Comparison of ENCODE assay signal across 9 mouse cellular contexts in the genomic region with DNA sequence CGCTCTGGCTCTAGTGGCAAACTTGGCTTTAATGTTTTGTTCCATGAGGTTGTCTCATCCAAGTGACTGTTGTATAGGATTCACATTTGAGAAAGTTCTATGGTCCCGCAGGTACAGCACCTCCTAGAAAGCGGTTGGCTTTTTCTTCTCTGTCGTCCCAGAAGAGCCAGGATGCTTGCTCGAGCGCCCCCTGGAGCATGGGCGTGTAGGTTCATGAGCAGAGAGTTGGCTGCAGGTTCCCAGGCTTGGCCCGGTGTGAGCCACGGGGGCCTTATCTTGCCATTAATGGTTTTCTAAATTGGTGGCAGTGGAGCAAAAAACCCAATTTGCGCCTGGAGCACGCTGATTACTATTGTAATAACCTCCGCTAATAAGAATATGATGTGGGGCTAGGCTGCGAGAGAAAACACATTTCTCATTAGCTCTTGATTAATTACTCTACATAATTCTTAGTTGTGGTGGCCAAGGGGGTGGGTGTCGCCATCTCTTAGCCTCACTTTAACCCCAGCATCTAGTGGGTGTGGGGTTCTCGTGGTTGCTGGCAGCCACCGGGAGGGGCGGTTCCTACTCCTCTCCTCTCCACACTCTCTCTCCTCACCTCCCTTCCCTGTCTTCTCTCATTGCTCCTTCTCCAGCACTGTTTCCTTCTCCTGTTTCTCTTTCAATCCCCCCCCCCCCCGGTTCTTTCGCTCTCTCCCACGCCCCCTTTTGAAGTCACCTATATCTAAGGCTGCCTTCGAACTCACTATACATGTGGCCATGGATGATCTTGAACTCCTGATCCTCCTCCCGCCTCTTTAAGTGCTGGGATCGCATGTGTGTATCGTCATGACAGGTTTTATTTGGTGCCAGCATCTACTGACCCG. TPM values are rescaled to one million over a fixed set of nuclear protein-coding genes. Genes with fewer than 3 reads are reported as not detected.
DNase-seq lines count a peak whose midpoint lies in the region; ATAC-seq and TF ChIP-seq lines count a peak whose summit lies in the region.
"Had no signal": no experiment of that assay in that cellular context is flagged by ENCODE, and none has a peak within 500 bp of the region (broad histone marks: within the 10 kb centered on the region; RNA-seq: fewer than 3 reads in every experiment).

No protein-coding gene starts in this region.

- no peak for ATAC-seq in lung, embryonic 14.5 days (ENCODE audit: insufficient read depth)
- ATAC-seq in hindbrain, embryonic 13.5 days (ENCODE audit: low FRiP score) = peak; percentile 38; the same call in 1 of the 2 replicates
- no peak for ATAC-seq in midbrain, embryonic 12.5 days (ENCODE audit: low FRiP score, low read depth)

- H3K9ac ChIP-seq in lung, embryonic 14.5 days = no peak overlapping the region
- peak overlapping the region; percentile 67; the same call in 1 of the 2 replicates for H3K9ac ChIP-seq in hindbrain, embryonic 13.5 days
- peak overlapping the region; percentile 55; the same call in 1 of the 2 replicates for H3K9ac ChIP-seq in midbrain, embryonic 12.5 days (replicated peaks)

- H3K4me3 ChIP-seq in lung, embryonic 14.5 days (ENCODE audit: low read depth, low read length) = no peak overlapping the region
- H3K4me3 ChIP-seq in hindbrain, embryonic 13.5 days = no peak overlapping the region; the same call in 1 of the 2 replicates
- no peak overlapping the region for H3K4me3 ChIP-seq in midbrain, embryonic 12.5 days
- no peak overlapping the region; the same call in 1 of the 2 replicates for H3K4me3 ChIP-seq in gastrocnemius, adult 2 months
- H3K4me3 ChIP-seq: myocyte had no signal

- H3K36me3 ChIP-seq in lung, embryonic 14.5 days (ENCODE audit: insufficient read depth) = no peaks in the 10 kb centered on the region
- no peaks in the 10 kb centered on the region for H3K36me3 ChIP-seq in hindbrain, embryonic 13.5 days
- no peaks in the 10 kb centered on the region for H3K36me3 ChIP-seq in midbrain, embryonic 12.5 days

- H3K4me2 ChIP-seq in lung, embryonic 14.5 days = peak overlapping the region; percentile 69
- peak overlapping the region; percentile 53 for H3K4me2 ChIP-seq in hindbrain, embryonic 13.5 days
- peak overlapping the region; percentile 45 for H3K4me2 ChIP-seq in midbrain, embryonic 12.5 days (replicated peaks)

- DNase-seq in lung, embryonic 14.5 days = no peak
- no peak for DNase-seq in lung, postnatal 36 days
- peak; percentile 62 to 65 for DNase-seq in cerebellum, postnatal 10 days
- DNase-seq in spleen, postnatal 4 days (ENCODE audit: low spot score in 2 of 2) = no peak
- DNase-seq in layer of hippocampus, adult 18-20 months (ENCODE audit: low spot score in 2 of 2) = no peak
- no peak for DNase-seq in gastrocnemius, adult 2 months

- no peak overlapping the region for H3K27ac ChIP-seq in lung, embryonic 14.5 days (ENCODE audit: low read depth)
- peak overlapping the region; percentile 91 for H3K27ac ChIP-seq in hindbrain, embryonic 13.5 days
- peak overlapping the region; percentile 91 for H3K27ac ChIP-seq in midbrain, embryonic 12.5 days (replicated peaks)
- no peak overlapping the region for H3K27ac ChIP-seq in gastrocnemius, adult 2 months

- 0 out of 2 replicates have a peak, but pooled peaks cover 3% of the 10 kb centered on the region for H3K4me1 ChIP-seq in lung, embryonic 14.5 days (ENCODE audit: insufficient read depth)
- peaks cover 26% of the 10 kb centered on the region for H3K4me1 ChIP-seq in hindbrain, embryonic 13.5 days (replicated peaks)
- H3K4me1 ChIP-seq in midbrain, embryonic 12.5 days = peaks cover 22% of the 10 kb centered on the region

- intact Hi-C loops in gastrocnemius, adult 2 months (cut with DNase I) = no loop called here

- no peaks in the 10 kb centered on the region for H3K9me3 ChIP-seq in lung, embryonic 14.5 days (ENCODE audit: low read depth, low read length)
- H3K9me3 ChIP-seq in hindbrain, embryonic 13.5 days = no peaks in the 10 kb centered on the region
- no peaks in the 10 kb centered on the region for H3K9me3 ChIP-seq in midbrain, embryonic 12.5 days

- WGBS in lung, embryonic 14.5 days = 68% methylated on average over 25 of the region's 25 CpGs
- 44% methylated on average over 25 of the region's 25 CpGs for WGBS in hindbrain, embryonic 13.5 days
- WGBS in midbrain, embryonic 12.5 days = 60% methylated on average over 25 of the region's 25 CpGs

- TF ChIP-seq CTCF in lung, embryonic 14.5 days (IDR thresholded peaks at IDR 0.05; ENCODE audit: low read depth) = peak; percentile 35; the same call in 1 of the 2 replicates
- no peak for TF ChIP-seq CTCF in gastrocnemius, adult 2 months (IDR thresholded peaks at IDR 0.05)

- no peaks in the 10 kb centered on the region for H3K27me3 ChIP-seq in lung, embryonic 14.5 days (ENCODE audit: insufficient read depth, low read length)
- H3K27me3 ChIP-seq in hindbrain, embryonic 13.5 days = peaks cover 2% of the 10 kb centered on the region; the same call in 1 of the 2 replicates
- peaks cover 22% of the 10 kb centered on the region for H3K27me3 ChIP-seq in midbrain, embryonic 12.5 days

RNA-seq across cellular contexts. Expression of a gene that starts 8.2 kb away (rescaled TPM):
- not detected in 2 replicates for polyA plus RNA-seq in lung, embryonic 14.5 days (2014; fragmentation: Nextera tagmentation; extraction: Ambion mirVana)
- polyA plus RNA-seq in hindbrain, embryonic 13.5 days (2015; fragmentation: Nextera tagmentation; extraction: Ambion mirVana) = not detected in 2 replicates
- polyA plus RNA-seq in midbrain, embryonic 12.5 days (2016; fragmentation: Nextera tagmentation; extraction: Ambion mirVana) = not detected in 2 replicates
- total RNA-seq in layer of hippocampus, adult 18-20 months (2021) = not detected
- not detected for total RNA-seq in gastrocnemius, adult 2 months (2021)
- polyA plus RNA-seq: myocyte had no signal

RNA-seq across cellular contexts. Expression of a gene that starts 45.1 kb away (rescaled TPM):
- polyA plus RNA-seq in lung, embryonic 14.5 days (2014; fragmentation: Nextera tagmentation; extraction: Ambion mirVana) = 27.1 and 27.6 TPM in 2 replicates
- 17.5 and 18.3 TPM in 2 replicates for polyA plus RNA-seq in hindbrain, embryonic 13.5 days (2015; fragmentation: Nextera tagmentation; extraction: Ambion mirVana)
- 23.2 and 24.7 TPM in 2 replicates for polyA plus RNA-seq in midbrain, embryonic 12.5 days (2016; fragmentation: Nextera tagmentation; extraction: Ambion mirVana)
- 10 to 100 TPM; 11.3 to 11.9 TPM for total RNA-seq in layer of hippocampus, adult 18-20 months (2021)
- total RNA-seq in gastrocnemius, adult 2 months (2021) = 1 to 10 TPM; 8.4 to 8.5 TPM

RNA-seq across cellular contexts. Expression of a gene that starts 55.1 kb away (rescaled TPM):
- 56.0 and 61.8 TPM in 2 replicates for polyA plus RNA-seq in lung, embryonic 14.5 days (2014; fragmentation: Nextera tagmentation; extraction: Ambion mirVana)
- 60.2 and 61.1 TPM in 2 replicates for polyA plus RNA-seq in hindbrain, embryonic 13.5 days (2015; fragmentation: Nextera tagmentation; extraction: Ambion mirVana)
- polyA plus RNA-seq in midbrain, embryonic 12.5 days (2016; fragmentation: Nextera tagmentation; extraction: Ambion mirVana) = 58.3 and 63.2 TPM in 2 replicates
- 10 to 100 TPM; 35.8 to 39.5 TPM for total RNA-seq in layer of hippocampus, adult 18-20 months (2021)
- 10 to 100 TPM; 22.7 to 30.6 TPM for total RNA-seq in gastrocnemius, adult 2 months (2021)

RNA-seq across cellular contexts. Expression of a gene that starts 59.5 kb away (rescaled TPM):
- not detected in 2 replicates for polyA plus RNA-seq in lung, embryonic 14.5 days (2014; fragmentation: Nextera tagmentation; extraction: Ambion mirVana)
- polyA plus RNA-seq in hindbrain, embryonic 13.5 days (2015; fragmentation: Nextera tagmentation; extraction: Ambion mirVana) = not detected in 2 replicates
- polyA plus RNA-seq in midbrain, embryonic 12.5 days (2016; fragmentation: Nextera tagmentation; extraction: Ambion mirVana) = not detected in 2 replicates
- not detected for total RNA-seq in layer of hippocampus, adult 18-20 months (2021)
- not detected for total RNA-seq in gastrocnemius, adult 2 months (2021)
- polyA plus RNA-seq: myocyte had no signal

Comparison
In these comparisons a context has a peak if more than half of its experiments do, and no peak if none do; other contexts are left out.
1. DNase-seq: peak in cerebellum, postnatal 10 days (2 of 2); none in lung, embryonic 14.5 days (single experiment), lung, postnatal 36 days (single experiment), spleen, postnatal 4 days (0 of 2), layer of hippocampus, adult 18-20 months (0 of 2) and gastrocnemius, adult 2 months (single experiment).
2. H3K27ac ChIP-seq: peak in hindbrain, embryonic 13.5 days (single experiment) and midbrain, embryonic 12.5 days (single experiment); none in lung, embryonic 14.5 days (single experiment) and gastrocnemius, adult 2 months (single experiment).
3. Peak in every context shown above with its lines, with median percentiles within 50 percentile points of each other: H3K4me2 ChIP-seq.